Mouse (Mus musculus) limb, embryonic 13.5 days (tissue): ENCODE data around the gene Sult1a1. TPM values are rescaled to one million over a fixed set of nuclear protein-coding genes. Genes with fewer than 3 reads are reported as not detected.
A peak's percentile ranks its signal among the peaks of the same experiment; 100 is the strongest.

Experiments used
- ATAC-seq: fragments of 200-750 bp; cut with Nextera tagmentation; 2 replicates; pipeline ENCODE4 v1.8.0; 2017; ENCODE audit warnings: low read depth, moderate number of reproducible peaks, moderate TSS enrichment; ENCODE audit not compliant: low FRiP score
- H3K27ac ChIP-seq: fragments of 300-500 bp; sonication (generic); 2 replicates; pipeline ENCODE4 v1.5.1; 2015; ENCODE audit warnings: inconsistent platforms, mild to moderate bottlenecking, moderate library complexity
- H3K27me3 ChIP-seq: fragments of 300-500 bp; sonication (generic); 2 replicates; pipeline ENCODE4 v1.6.1; 2015; ENCODE audit warnings: mild to moderate bottlenecking, inconsistent platforms
- H3K36me3 ChIP-seq: fragments of 300-500 bp; sonication (generic); 2 replicates; pipeline ENCODE4 v1.6.1; 2015; ENCODE audit warnings: inconsistent platforms, mild to moderate bottlenecking, moderate library complexity
- H3K4me1 ChIP-seq: fragments of 300-500 bp; sonication (generic); 2 replicates; pipeline ENCODE4 v1.6.1; 2015; ENCODE audit warnings: inconsistent platforms
- H3K4me2 ChIP-seq: fragments of 300-500 bp; sonication (generic); replicated peaks from 2 replicates; pipeline ENCODE4 v1.6.1; 2015; ENCODE audit warnings: inconsistent platforms, mild to moderate bottlenecking, moderate library complexity
- H3K4me3 ChIP-seq: fragments of 300-500 bp; sonication (generic); 2 replicates; pipeline ENCODE4 v1.5.1; 2015; ENCODE audit warnings: moderate library complexity, mild to moderate bottlenecking, inconsistent platforms
- H3K9ac ChIP-seq: fragments of 300-500 bp; sonication (generic); 2 replicates; pipeline ENCODE4 v1.6.1; 2015; ENCODE audit warnings: mild to moderate bottlenecking, inconsistent platforms
- H3K9me3 ChIP-seq: fragments of 300-500 bp; sonication (generic); 2 replicates; pipeline ENCODE4 v1.6.1; 2016; ENCODE audit warnings: inconsistent platforms
- WGBS: fragments of 180-500 bp; shearing (Covaris S2); methylation state at CpG from one replicate; pipeline ENCODE4 v1.1.7; 2015; 5-methylcytosine and 5-hydroxymethylcytosine counted together
- polyA plus RNA-seq: library from polyadenylated mRNA; unstranded; fragments of >200 nt; fragmentation: Nextera tagmentation; extraction: Ambion mirVana; gene quantifications from 2 replicates; pipeline ENCODE4 v1.2.1, GENCODE M21; 2015

The Sult1a1 gene
- polyA plus RNA-seq, 1 experiment from 2014 or later, result 4.6 TPM

DNA sequence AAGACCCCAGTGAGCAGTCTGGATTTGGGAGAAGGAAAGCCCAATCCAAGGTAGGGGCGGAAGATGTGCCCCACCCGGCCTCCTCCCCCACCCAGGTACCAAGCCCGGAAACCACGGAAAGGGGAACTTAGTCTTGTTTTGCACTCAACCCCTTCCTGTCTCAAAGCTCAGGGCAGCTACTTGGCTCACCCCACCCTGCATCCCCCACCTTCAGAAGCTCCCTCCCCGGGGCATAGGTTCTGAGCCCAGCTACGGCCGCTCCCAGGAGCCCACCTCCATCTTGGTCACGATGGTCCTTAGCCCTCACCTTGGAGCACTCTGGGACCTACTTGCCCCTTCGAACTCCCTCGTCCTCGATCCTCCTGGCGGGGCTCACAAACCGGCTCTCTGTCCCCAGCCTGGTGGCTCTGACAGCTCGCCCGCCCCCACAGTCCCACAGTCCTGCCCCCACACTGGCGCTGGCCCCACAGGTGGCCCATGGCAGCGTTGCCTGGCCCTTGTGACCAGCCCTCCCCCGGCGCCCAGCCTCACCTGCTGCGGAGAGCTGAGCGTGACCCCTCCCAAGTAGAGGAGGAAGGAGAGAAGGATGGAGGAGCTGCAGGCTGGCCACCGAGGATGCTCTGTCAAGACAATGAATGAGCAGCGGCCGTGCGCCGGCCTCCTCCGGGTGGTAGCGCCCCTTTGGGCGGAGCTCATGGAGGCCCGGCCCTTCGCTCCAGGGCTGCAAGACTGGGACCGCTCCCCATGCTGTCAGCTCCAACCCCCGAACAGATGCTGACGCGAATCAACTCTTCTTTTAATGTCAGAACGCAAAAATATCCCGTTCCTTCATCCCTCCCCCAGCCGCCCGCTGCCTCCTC, 28.1 kb upstream of the Sult1a1 start:
- Histone ChIP-seq H3K36me3 (no peaks in the 10 kb centered on the region), H3K27ac (no peak overlapping the region), H3K9ac (peak overlapping the region; percentile 73), H3K4me1 (peaks cover 24% of the 10 kb centered on the region), H3K4me2 (peak overlapping the region; percentile 99), H3K9me3 (no peaks in the 10 kb centered on the region), H3K4me3 (peak overlapping the region; percentile 58), H3K27me3 (peaks cover 37% of the 10 kb centered on the region)
- WGBS, result 3% methylated on average over 39 of the region's 39 CpGs
- ATAC-seq, result peak; percentile 77

DNA sequence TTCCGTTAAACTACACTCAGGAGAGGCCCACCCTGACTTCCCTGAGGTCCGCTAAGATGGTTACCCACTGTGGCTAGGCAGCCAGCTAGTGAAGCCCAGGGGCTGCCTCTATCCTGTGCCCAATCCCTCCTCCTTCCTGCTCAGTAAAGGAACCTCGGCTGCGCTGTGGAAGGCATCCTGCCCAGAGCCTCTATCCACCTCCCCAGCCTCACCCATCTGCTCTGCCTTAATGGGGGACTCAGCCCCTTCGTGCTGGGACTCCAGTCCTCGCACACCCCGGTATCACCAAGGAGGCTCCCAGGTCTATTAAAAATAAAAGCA, 27.5 kb upstream of the Sult1a1 start:
- H3K27ac ChIP-seq, result no peak overlapping the region
- H3K27me3 ChIP-seq, result peaks cover 37% of the 10 kb centered on the region
- H3K9ac ChIP-seq, result peak overlapping the region; percentile 73
- no peaks in the 10 kb centered on the region for H3K9me3 ChIP-seq
- peak overlapping the region; percentile 99 for H3K4me2 ChIP-seq
- WGBS, result 12% methylated on average over 7 of the region's 7 CpGs
- peak overlapping the region; percentile 58 for H3K4me3 ChIP-seq
- H3K4me1 ChIP-seq, result peaks cover 24% of the 10 kb centered on the region
- H3K36me3 ChIP-seq, result no peaks in the 10 kb centered on the region
- no peak for ATAC-seq

- H3K4me1 ChIP-seq, result peaks cover 24% of the 10 kb centered on the region
- H3K9ac ChIP-seq, result peak overlapping the region; percentile 73
- ATAC-seq, result no peak
- WGBS, result 79% methylated on average over 12 of the region's 12 CpGs
- no peaks in the 10 kb centered on the region for H3K9me3 ChIP-seq
- H3K36me3 ChIP-seq, result no peaks in the 10 kb centered on the region
- no peak overlapping the region for H3K27ac ChIP-seq
- peak overlapping the region; percentile 99 for H3K4me2 ChIP-seq
- peaks cover 37% of the 10 kb centered on the region for H3K27me3 ChIP-seq
- H3K4me3 ChIP-seq, result peak overlapping the region; percentile 58; the same call in 1 of the 2 replicates
Measured at GRCm38 (mm10) chr7:126702861-126703756, 26.9 kb upstream of the Sult1a1 start.

- peaks cover 3% of the 10 kb centered on the region; the same call in 1 of the 2 replicates for H3K36me3 ChIP-seq
- peaks cover 37% of the 10 kb centered on the region for H3K27me3 ChIP-seq
- no peak overlapping the region for H3K9ac ChIP-seq
- peaks cover 24% of the 10 kb centered on the region for H3K4me1 ChIP-seq
- H3K27ac ChIP-seq, result no peak overlapping the region
- H3K4me3 ChIP-seq, result no peak overlapping the region
- ATAC-seq, result no peak
- H3K4me2 ChIP-seq, result 0 out of 2 replicates have a peak overlapping the region, but pooled peaks have one; percentile 4
- WGBS, result 87% methylated on average over 6 of the region's 6 CpGs
- no peaks in the 10 kb centered on the region for H3K9me3 ChIP-seq
Measured at GRCm38 (mm10) chr7:126702358-126702757, 26.1 kb upstream of the Sult1a1 start.

GRCm38 (mm10) chr7:126701559-126702357, 25.5 kb upstream of the Sult1a1 start:
- Histone ChIP-seq H3K4me1 (peaks cover 30% of the 10 kb centered on the region), H3K4me2 (peak overlapping the region; percentile 27; the same call in 1 of the 2 replicates), H3K4me3 (peak overlapping the region; percentile 2; the same call in 1 of the 2 replicates), H3K9ac (no peak overlapping the region), H3K36me3 (peaks cover 3% of the 10 kb centered on the region; the same call in 1 of the 2 replicates), H3K27ac (no peak overlapping the region), H3K27me3 (peaks cover 37% of the 10 kb centered on the region), H3K9me3 (no peaks in the 10 kb centered on the region)
- 56% methylated on average over 24 of the region's 24 CpGs for WGBS
- no peak for ATAC-seq

GRCm38 (mm10) chr7:126701070-126701469, 24.8 kb upstream of the Sult1a1 start:
- no peak overlapping the region for H3K9ac ChIP-seq

GRCm38 (mm10) chr7:126700063-126701015, 24.1 kb upstream of the Sult1a1 start:
- H3K9ac ChIP-seq, result no peak overlapping the region
- H3K4me2 ChIP-seq, result no peak overlapping the region
- H3K4me3 ChIP-seq, result no peak overlapping the region
- no peak overlapping the region for H3K27ac ChIP-seq
- H3K36me3 ChIP-seq, result peaks cover 3% of the 10 kb centered on the region; the same call in 1 of the 2 replicates
- peaks cover 36% of the 10 kb centered on the region for H3K4me1 ChIP-seq
- 85% methylated on average over 25 of the region's 25 CpGs for WGBS
- ATAC-seq, result no peak
- H3K27me3 ChIP-seq, result peaks cover 28% of the 10 kb centered on the region
- H3K9me3 ChIP-seq, result no peaks in the 10 kb centered on the region

More at GRCm38 (mm10) chr7:126701070-126701469, 24.8 kb upstream of the Sult1a1 start:
- WGBS, result under 1% methylated on average over 11 of the region's 11 CpGs
- H3K27me3 ChIP-seq, result peaks cover 35% of the 10 kb centered on the region
- H3K9me3 ChIP-seq, result no peaks in the 10 kb centered on the region
- ATAC-seq, result 0 out of 2 replicates have a peak, but pooled peaks have one; percentile 43
- no peak overlapping the region for H3K27ac ChIP-seq
- peaks cover 3% of the 10 kb centered on the region; the same call in 1 of the 2 replicates for H3K36me3 ChIP-seq
- peaks cover 36% of the 10 kb centered on the region for H3K4me1 ChIP-seq
- H3K4me3 ChIP-seq, result peak overlapping the region; percentile 2; the same call in 1 of the 2 replicates
- peak overlapping the region; percentile 27; the same call in 1 of the 2 replicates for H3K4me2 ChIP-seq

DNA sequence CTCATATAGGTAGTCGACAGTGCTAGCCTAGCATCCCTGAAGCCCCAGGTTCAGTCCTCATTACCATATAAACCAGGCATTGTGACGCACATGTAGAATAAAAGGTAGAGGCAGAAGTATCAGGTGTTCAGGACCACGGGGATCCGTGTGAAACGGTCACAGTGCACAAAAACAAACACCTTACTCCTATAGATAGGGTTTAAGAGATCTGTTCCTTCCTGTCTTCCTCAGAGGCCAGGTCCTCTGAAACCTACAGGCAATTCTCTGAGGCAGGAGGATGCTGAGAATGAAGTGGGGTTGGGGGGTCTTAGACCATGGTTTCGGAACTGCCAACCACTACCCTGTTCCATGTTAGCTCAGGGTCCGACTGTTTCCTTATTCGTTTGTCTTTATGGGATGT, 21.6 kb upstream of the Sult1a1 start:
- Histone ChIP-seq H3K4me2 (no peak overlapping the region), H3K36me3 (peaks cover 3% of the 10 kb centered on the region; the same call in 1 of the 2 replicates), H3K27me3 (peaks cover 8% of the 10 kb centered on the region), H3K9me3 (no peaks in the 10 kb centered on the region), H3K4me3 (no peak overlapping the region), H3K27ac (no peak overlapping the region), H3K4me1 (peaks cover 31% of the 10 kb centered on the region), H3K9ac (no peak overlapping the region)
- 93% methylated on average over 8 of the region's 8 CpGs for WGBS
- ATAC-seq, result no peak

- Histone ChIP-seq H3K27me3 (no peaks in the 10 kb centered on the region), H3K27ac (no peak overlapping the region), H3K9me3 (no peaks in the 10 kb centered on the region), H3K4me3 (peak overlapping the region; percentile 84), H3K4me1 (peaks cover 31% of the 10 kb centered on the region), H3K36me3 (peaks cover 13% of the 10 kb centered on the region), H3K9ac (peak overlapping the region; percentile 87), H3K4me2 (peak overlapping the region; percentile 96)
- ATAC-seq, result no peak
- 73% methylated on average over 3 of the region's 3 CpGs for WGBS
Measured at GRCm38 (mm10) chr7:126696886-126697285, 20.7 kb upstream of the Sult1a1 start.

GRCm38 (mm10) chr7:126696303-126696702, 20.1 kb upstream of the Sult1a1 start:
- Histone ChIP-seq H3K9ac (peak overlapping the region; percentile 87), H3K4me2 (peak overlapping the region; percentile 96), H3K9me3 (no peaks in the 10 kb centered on the region), H3K4me1 (peaks cover 28% of the 10 kb centered on the region), H3K27ac (peak overlapping the region; percentile 61; the same call in 1 of the 2 replicates), H3K27me3 (no peaks in the 10 kb centered on the region), H3K36me3 (peaks cover 18% of the 10 kb centered on the region), H3K4me3 (peak overlapping the region; percentile 84)
- ATAC-seq, result no peak; the same call in 1 of the 2 replicates
- WGBS, result 2% methylated on average over 17 of the region's 17 CpGs
